In genomic region chr9:79617336-79617735, GRCm38 (mm10) we compare ENCODE assay signal across 10 mouse cellular contexts.
A peak's percentile ranks its signal among the peaks of the same experiment; 100 is the strongest.
DNase-seq lines count a peak whose midpoint lies in the region; ATAC-seq lines count a peak whose summit lies in the region.
"Had no signal": no experiment of that assay in that cellular context is flagged by ENCODE, and none has a peak within 500 bp of the region (broad histone marks: within the 10 kb centered on the region; RNA-seq: fewer than 3 reads in every experiment).

No protein-coding gene starts in this region.

- H3K27ac ChIP-seq in stomach, embryonic 16.5 days (ENCODE audit: low read length), result peak overlapping the region; percentile 25
- H3K27ac ChIP-seq: liver, embryonic 13.5 days had no signal

- H3K4me2 ChIP-seq in stomach, embryonic 16.5 days (ENCODE audit: low read depth, low read length), result no peak overlapping the region
- H3K4me2 ChIP-seq: liver, embryonic 13.5 days had no signal

- DNase-seq in testis, postnatal 14 days (ENCODE audit: low spot score), result peak; percentile 9
- DNase-seq in testis, postnatal 10 days (ENCODE audit: low spot score), result no peak
- DNase-seq in forelimb bud, embryonic 11.5 days (ENCODE audit: low read depth, low spot score), result peak; percentile 5
- peak; percentile 45 to 70 for DNase-seq in kidney, postnatal 4 days
- no peak for DNase-seq in spleen, adult 12 weeks (ENCODE audit: low spot score)
- no peak for DNase-seq in layer of hippocampus, adult 9-10 months (ENCODE audit: low spot score)
- DNase-seq in cerebellum, postnatal 14 days, result no peak
- DNase-seq: cerebellum, postnatal 25 days; liver, embryonic 13.5 days had no signal

- H3K27me3 ChIP-seq in stomach, embryonic 16.5 days (ENCODE audit: control insufficient read depth, insufficient read depth, low read length), result no peaks in the 10 kb centered on the region
- H3K27me3 ChIP-seq: liver, embryonic 13.5 days had no signal

- no peak overlapping the region for H3K9ac ChIP-seq in stomach, embryonic 16.5 days (ENCODE audit: low read length)
- H3K9ac ChIP-seq: liver, embryonic 13.5 days had no signal

- 0 out of 2 replicates have a peak, but pooled peaks cover under 1% of the 10 kb centered on the region for H3K36me3 ChIP-seq in stomach, embryonic 16.5 days (ENCODE audit: control insufficient read depth, insufficient read depth, low read length)
- H3K36me3 ChIP-seq: liver, embryonic 13.5 days had no signal

- peak; percentile 89 for ATAC-seq in stomach, embryonic 16.5 days (ENCODE audit: insufficient read depth, low FRiP score)

- no peaks in the 10 kb centered on the region; the same call in 1 of the 2 replicates for H3K4me1 ChIP-seq in stomach, embryonic 16.5 days (ENCODE audit: control insufficient read depth, insufficient read depth, low read length)
- H3K4me1 ChIP-seq: liver, embryonic 13.5 days had no signal

- H3K4me3 ChIP-seq in stomach, embryonic 16.5 days (replicated peaks; ENCODE audit: low read length), result no peak overlapping the region
- H3K4me3 ChIP-seq: liver, embryonic 13.5 days had no signal

- WGBS in stomach, embryonic 16.5 days, result 27% methylated on average over 3 of the region's 3 CpGs

- H3K9me3 ChIP-seq in stomach, embryonic 16.5 days (replicated peaks; ENCODE audit: control insufficient read depth, low read length), result no peaks in the 10 kb centered on the region
- H3K9me3 ChIP-seq: liver, embryonic 13.5 days had no signal

Comparison
In these comparisons a context has a peak if more than half of its experiments do, and no peak if none do; other contexts are left out.
1. DNase-seq: peak in testis, postnatal 14 days (single experiment), forelimb bud, embryonic 11.5 days (single experiment) and kidney, postnatal 4 days (2 of 2); none in testis, postnatal 10 days (single experiment), spleen, adult 12 weeks (single experiment), layer of hippocampus, adult 9-10 months (single experiment) and cerebellum, postnatal 14 days (0 of 2).